Mouse (Mus musculus) ovary, postnatal 14 days (tissue): ENCODE measurements around the gene Scrn2.

Experiments
- DNase-seq: peaks from one replicate; pipeline ENCODE4 v3.0.0; 2022; ENCODE audit warnings: low spot score

Gene Scrn2

DNA sequence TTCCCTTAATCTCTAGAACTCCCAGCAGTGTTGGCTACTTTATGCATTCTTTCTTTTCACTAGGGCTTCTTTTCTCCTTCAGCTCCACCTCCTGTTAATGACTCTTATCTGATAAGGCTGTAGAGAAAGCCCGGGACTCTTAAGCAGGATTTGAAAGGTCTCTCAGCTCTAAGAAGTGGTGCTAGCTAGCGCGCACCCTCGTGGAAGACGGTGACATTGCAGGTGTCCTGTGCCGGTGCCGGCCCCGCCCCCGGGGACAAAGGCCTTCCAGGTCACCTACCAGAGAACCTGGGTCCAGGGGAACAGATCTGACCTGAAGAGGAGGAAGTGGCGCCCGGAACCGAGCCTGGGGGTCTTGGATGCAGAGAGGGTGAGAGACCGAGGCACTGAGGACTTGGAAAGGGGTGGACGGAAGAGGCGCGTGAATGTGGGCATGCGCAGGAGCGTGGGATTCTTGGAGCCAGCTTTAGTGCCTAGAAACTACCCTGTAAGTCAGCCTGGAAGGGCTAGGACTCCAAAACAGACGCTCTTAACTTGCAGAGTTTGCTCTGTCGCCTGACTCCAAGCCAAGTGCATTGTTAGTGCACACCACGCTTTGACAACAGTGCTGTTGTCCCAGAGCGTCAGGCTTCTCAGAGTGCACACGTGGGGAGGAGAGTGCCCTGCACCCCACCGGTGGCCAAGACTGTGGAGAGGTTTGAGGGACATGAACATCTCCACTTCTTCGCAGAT is at the start of gene Scrn2:
Gene Scrn2 (plus strand): TSS at position 253 of the 732 bp plus-strand sequence.
- DNase-seq: peak; percentile 81

- DNase-seq: no peak
Observed at GRCm38 (mm10) chr11:96980021-96980420, 49.7 kb upstream of the Scrn2 start.

- no peak for DNase-seq
Observed at GRCm38 (mm10) chr11:96981461-96981860, 48.3 kb upstream of the Scrn2 start.

- peak; percentile 72 for DNase-seq
Observed at GRCm38 (mm10) chr11:96982355-96982754, 47.4 kb upstream of the Scrn2 start.

GRCm38 (mm10) chr11:96982859-96983258 is 46.9 kb upstream of the Scrn2 start, which contains the start of gene Sp2:
TSS of gene Sp2 (minus strand) at chr11:96982959.
- DNase-seq: no peak

DNA sequence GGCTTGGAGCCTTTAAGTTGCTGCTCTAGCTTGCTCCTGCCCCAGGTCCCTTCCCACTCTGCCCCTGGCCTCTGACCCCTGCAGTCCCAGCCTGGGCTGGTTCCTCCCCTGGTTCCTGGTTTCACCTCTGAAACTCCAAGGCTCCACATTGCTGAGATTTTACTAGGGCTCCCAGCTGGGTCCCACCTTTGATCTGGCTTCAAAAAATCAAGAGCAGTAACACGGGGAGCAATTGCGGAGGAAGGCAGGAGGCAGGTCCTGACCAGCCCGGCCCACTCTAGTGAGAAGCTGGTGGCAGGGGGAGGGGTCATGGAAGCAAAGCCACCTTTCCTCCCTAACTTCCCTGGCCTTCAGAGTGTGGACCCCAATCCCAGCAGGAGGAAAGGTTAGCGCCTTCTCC is 44.8 kb upstream of the Scrn2 start:
- DNase-seq: no peak

DNA sequence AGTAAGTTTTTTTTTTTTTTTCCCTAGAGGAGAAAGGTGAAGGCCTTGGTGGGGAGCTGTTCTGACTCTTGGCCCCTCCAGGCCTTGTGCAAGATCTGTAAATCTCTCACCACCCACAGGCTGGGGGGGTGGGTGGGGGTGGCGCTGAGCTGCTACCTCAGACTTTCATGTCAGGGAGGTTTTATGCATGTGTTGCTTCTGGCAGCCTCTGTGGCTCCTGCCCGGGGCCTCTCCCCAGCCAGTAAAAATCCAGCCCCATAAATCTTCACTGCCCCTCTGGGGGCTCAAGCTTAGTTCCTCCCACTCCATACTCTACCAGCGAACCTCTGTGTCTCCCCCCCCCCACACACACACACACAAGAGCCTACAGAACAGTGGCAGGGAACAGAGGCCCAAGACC is 43.3 kb upstream of the Scrn2 start:
- no peak for DNase-seq

DNA sequence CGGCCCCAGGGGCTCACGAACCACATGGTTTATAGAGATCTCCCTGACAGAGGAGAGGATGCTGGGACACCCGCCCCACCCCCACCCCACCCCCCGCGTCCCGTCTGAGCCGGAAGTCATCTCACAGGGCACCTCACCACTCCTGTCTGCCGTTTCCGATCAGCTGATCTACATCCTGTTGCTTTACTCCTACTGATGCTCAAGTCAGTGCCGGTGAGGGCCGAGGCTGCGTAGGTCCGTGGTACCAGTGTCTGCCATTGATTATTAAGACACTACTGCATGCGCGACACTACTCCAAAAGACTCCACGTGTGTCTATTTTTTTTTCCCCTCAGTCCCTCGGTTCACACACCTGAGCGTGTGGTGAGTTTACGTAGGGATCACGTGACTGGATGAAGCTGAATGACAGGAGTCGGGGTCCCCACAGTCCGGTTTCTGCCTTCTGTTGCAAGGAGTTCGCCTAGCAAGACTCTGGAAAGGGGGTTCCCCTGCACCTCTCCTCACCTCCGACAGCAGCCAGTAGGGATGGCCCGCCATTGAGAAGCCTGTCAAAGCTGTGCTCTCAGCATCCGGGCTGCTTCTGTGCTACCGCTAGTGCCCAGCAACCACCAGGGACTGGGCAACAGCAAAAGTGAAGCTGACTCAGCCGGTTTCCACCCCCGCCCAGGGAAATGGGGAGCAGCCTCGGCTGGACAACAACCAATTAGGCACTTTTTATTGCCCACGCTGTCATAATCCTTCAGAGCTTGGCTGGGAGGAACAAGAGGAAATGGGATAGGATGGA is 41.7 kb upstream of the Scrn2 start:
- DNase-seq: no peak

GRCm38 (mm10) chr11:96991501-96991900 is 38.2 kb upstream of the Scrn2 start:
- no peak for DNase-seq

DNA sequence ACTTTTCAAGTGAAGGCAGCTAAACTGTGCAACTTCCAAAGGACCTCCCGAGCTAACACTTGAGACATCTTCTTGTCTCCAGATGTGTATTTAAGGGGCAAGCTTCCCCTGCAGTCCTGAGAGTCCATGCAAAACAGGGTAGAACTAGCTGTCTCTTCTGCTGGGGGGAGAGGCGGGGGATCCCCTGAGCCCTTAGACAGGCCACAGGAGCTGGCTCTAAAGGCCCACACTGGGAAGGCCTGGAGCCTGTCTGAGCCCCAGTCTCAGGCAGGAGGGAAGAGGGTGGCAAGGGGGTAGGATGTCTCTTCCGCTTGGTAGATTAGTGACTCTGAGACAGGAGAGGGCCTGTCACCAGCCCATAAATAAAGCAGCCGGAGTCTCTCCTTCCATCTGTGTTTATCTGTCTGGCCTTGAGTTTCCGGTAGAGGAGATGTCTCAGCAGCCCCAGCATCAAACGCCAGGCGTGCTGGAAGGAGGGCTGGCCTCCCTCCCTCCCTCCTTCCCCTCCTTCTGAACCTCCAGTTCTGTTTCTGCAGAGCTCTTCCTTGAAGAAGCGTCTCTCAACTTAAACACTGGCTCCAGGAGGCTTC is 36.9 kb upstream of the Scrn2 start:
- no peak for DNase-seq

GRCm38 (mm10) chr11:96995031-96995430 is 34.7 kb upstream of the Scrn2 start:
- no peak for DNase-seq

GRCm38 (mm10) chr11:96995836-96996772 is 33.6 kb upstream of the Scrn2 start:
- DNase-seq: no peak

DNA sequence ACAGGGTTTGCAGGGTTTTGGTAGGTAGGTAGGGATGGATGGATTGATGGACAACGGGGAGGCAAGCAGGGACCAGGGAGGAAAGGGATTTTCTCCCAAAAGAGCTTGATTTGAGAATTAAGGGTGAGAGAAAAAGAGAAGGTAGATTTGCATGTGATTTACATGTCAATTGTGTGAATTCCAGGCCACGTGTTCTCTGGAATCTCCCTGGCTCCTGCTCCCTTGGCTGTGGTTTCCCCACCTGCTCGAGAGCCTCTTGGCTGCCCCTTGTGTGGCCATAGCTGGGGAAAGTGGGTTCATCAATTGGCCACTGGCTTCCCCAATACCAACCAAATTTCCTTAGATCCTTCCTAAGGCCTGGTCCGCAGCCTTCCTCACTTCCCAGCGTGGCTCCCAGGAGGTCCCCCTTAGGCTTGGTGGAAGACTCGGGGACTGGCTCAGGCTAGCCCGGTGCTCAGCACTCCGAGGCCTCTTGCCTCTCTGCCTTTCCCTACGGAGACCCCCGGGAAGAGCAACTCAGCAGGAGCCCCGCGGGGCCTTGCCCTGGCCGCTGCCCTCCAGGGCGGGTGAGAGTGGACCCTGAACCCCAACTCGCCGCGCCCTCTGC is 32.9 kb upstream of the Scrn2 start:
- no peak for DNase-seq

DNA sequence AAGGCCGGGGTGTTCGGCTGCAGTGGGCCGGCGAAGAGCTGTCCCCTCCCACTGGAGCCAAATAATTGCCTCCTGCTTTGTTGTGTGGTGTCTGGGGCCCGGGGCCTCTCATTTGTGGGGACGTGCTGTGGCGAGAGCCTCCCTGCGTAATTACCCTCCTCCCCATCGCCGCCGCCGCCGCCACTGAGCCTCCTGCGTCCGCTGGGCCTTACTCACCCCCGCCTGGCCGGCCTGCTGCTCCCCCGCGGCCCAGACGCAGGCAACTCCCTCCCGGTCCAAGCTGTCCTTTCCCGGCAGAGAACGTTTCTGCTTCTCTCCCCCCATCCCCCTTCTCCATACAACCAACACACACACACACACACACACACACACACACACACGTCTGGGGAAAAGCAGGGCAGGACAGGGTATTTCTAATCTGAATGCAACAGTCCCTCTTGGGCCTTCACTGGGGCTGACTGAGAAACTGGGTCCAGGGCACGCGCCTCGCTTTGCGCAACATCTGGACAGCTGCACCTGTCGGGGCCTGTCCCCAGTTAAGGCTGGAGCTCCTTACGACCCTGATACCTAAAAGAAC is 32.3 kb upstream of the Scrn2 start:
- no peak for DNase-seq

GRCm38 (mm10) chr11:97003170-97003569 is 26.6 kb upstream of the Scrn2 start:
- no peak for DNase-seq

GRCm38 (mm10) chr11:97007093-97007794 is 22.5 kb upstream of the Scrn2 start:
- DNase-seq: no peak

DNA sequence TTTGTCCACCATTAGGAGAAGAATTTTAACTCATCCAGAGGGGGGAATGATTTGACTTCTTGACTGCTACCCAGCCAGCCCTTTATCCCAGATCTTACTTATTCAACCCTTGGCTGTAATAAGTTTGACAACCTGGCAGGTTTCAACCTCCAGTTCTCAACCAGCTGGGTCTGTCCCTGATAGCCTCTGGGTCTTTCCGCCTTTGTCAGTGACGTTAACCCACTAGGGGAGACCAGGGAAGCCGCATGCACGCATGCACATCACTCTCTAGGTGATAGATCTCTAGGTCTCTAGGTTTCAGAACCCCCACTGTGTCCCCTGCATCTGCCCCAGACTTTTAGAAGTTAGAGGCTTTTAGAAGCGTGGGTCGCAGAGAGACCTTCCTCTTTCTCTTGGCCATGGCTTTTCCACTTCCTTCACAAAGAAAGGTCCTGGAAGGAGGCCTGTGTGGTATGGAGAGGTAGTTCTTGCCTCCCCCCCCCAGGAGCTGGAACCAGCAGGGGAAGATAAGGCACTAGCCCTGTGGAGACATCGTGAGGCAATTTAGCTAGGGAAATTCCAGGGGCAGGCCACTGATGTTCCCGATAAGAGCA is 20.4 kb upstream of the Scrn2 start:
- DNase-seq: no peak

GRCm38 (mm10) chr11:97013121-97013670 is 16.5 kb upstream of the Scrn2 start, which contains the start of gene Sp6:
TSS of gene Sp6 (plus strand) at chr11:97013394.
- DNase-seq: no peak

- no peak for DNase-seq
Observed at GRCm38 (mm10) chr11:97017696-97018582, 11.8 kb upstream of the Scrn2 start.
